Mouse (Mus musculus) embryonic facial prominence, embryonic 12.5 days (tissue): ENCODE data around the gene Mb21d2. TPM values are rescaled to one million over a fixed set of nuclear protein-coding genes. Genes with fewer than 3 reads are reported as not detected.

Experiments used
- ATAC-seq: fragments of 200-750 bp; cut with Nextera tagmentation; 2 replicates; pipeline ENCODE4 v1.8.0; 2017; ENCODE audit not compliant: insufficient number of reproducible peaks, insufficient read depth, low FRiP score, low TSS enrichment
- H3K27ac ChIP-seq: fragments of 300-500 bp; sonication (generic); 2 replicates; pipeline ENCODE4 v1.5.1; 2016; ENCODE audit warnings: mild to moderate bottlenecking
- H3K27me3 ChIP-seq: fragments of 300-500 bp; sonication (generic); 2 replicates; pipeline ENCODE4 v1.6.1; 2016; ENCODE audit warnings: mild to moderate bottlenecking, moderate library complexity
- H3K36me3 ChIP-seq: fragments of 300-500 bp; sonication (generic); 2 replicates; pipeline ENCODE4 v1.6.1; 2016; ENCODE audit warnings: mild to moderate bottlenecking
- H3K4me1 ChIP-seq: fragments of 300-500 bp; sonication (generic); 2 replicates; pipeline ENCODE4 v1.6.1; 2016
- H3K4me2 ChIP-seq: fragments of 300-500 bp; sonication (generic); replicated peaks from 2 replicates; pipeline ENCODE4 v1.6.1; 2016; ENCODE audit warnings: mild to moderate bottlenecking, moderate library complexity
- H3K4me3 ChIP-seq: fragments of 300-500 bp; sonication (generic); 2 replicates; pipeline ENCODE4 v1.5.1; 2016; ENCODE audit warnings: mild to moderate bottlenecking
- H3K9ac ChIP-seq: fragments of 300-500 bp; sonication (generic); 2 replicates; pipeline ENCODE4 v1.6.1; 2016; ENCODE audit warnings: mild to moderate bottlenecking, moderate library complexity
- H3K9me3 ChIP-seq: fragments of 300-500 bp; sonication (generic); 2 replicates; pipeline ENCODE4 v1.6.1; 2016; ENCODE audit warnings: mild to moderate bottlenecking, moderate library complexity
- WGBS: fragments of 180-500 bp; shearing (Covaris S2); methylation state at CpG from one replicate; pipeline ENCODE4 v1.1.7; 2016; 5-methylcytosine and 5-hydroxymethylcytosine counted together
- polyA plus RNA-seq: library from polyadenylated mRNA; unstranded; fragments of >200 nt; fragmentation: Nextera tagmentation; extraction: Ambion mirVana; gene quantifications from 2 replicates; pipeline ENCODE4 v1.2.1, GENCODE M21; 2016

Mb21d2 gene
- polyA plus RNA-seq, 1 experiment from 2014 or later = 10.4 TPM

DNA sequence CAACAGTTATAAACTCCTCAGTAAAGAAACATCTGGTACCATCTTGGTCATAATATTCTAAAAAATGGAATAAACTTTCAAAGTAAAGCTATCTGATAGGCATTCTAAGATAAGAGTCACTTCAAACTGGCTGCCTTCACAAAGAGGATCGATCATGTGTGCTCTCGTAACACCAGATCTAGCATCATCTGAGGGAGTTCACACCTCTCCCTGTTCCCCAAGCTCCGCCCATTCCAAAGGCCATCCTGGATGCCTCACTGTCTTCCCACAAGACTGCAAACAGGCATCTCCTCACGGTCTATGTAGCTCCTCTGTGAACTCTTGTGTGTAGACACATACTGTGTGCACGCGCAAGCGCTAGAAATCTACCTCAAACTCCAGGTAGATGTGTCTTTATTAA is 32.9 kb downstream of the Mb21d2 start:
- no peak overlapping the region for H3K4me2 ChIP-seq
- ATAC-seq = no peak
- no peak overlapping the region for H3K4me3 ChIP-seq
- H3K27me3 ChIP-seq = no peaks in the 10 kb centered on the region
- H3K27ac ChIP-seq = no peak overlapping the region
- H3K9me3 ChIP-seq = no peaks in the 10 kb centered on the region
- H3K36me3 ChIP-seq = no peaks in the 10 kb centered on the region
- no peak overlapping the region for H3K9ac ChIP-seq
- 94% methylated on average over 7 of the region's 7 CpGs for WGBS
- H3K4me1 ChIP-seq = peaks cover 25% of the 10 kb centered on the region

DNA sequence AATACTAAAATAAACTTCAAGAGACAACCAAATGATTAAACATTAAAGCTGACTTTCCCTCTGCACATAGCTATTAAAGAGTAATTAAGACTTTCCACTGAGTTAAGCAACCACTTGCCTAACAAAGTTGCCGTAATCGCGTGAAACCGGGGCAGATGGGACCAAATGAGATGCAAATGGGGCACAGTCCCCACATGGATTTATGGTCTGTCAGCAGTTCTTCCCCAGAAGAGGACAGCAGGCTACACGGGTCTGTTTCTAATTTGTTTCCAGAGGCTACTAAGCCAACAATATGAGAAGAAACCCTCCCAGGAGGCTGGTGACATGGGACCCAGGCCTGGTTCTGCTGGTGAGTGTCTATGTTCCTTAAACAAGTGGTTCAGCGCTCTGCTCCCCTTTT is 34.6 kb downstream of the Mb21d2 start:
- peaks cover 3% of the 10 kb centered on the region for H3K36me3 ChIP-seq
- H3K4me1 ChIP-seq = peaks cover 25% of the 10 kb centered on the region
- H3K9ac ChIP-seq = no peak overlapping the region
- no peak overlapping the region for H3K27ac ChIP-seq
- H3K9me3 ChIP-seq = peaks cover 2% of the 10 kb centered on the region
- no peak overlapping the region for H3K4me3 ChIP-seq
- WGBS = 56% methylated on average over 6 of the region's 6 CpGs
- ATAC-seq = no peak
- no peak overlapping the region for H3K4me2 ChIP-seq
- no peaks in the 10 kb centered on the region for H3K27me3 ChIP-seq

DNA sequence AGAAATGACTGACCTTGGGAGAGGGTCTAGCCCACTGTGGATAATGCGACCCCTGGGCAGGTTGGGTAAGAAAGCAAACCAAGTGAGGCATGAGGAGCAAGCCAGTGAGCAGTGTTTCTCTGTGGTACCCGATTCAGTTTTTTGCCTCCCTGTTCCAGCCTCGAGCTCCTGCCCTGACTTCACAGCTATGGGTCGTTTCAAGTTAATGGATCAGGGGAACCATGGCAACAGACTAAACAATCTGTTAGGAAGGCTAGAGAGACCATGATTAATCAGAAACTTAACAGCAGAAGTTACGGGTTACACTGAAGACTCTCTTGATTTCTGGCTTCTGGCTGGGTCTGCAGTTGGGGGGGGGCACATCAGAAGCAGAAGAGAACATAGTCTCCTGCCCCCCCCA is 36.2 kb downstream of the Mb21d2 start:
- ATAC-seq = no peak

DNA sequence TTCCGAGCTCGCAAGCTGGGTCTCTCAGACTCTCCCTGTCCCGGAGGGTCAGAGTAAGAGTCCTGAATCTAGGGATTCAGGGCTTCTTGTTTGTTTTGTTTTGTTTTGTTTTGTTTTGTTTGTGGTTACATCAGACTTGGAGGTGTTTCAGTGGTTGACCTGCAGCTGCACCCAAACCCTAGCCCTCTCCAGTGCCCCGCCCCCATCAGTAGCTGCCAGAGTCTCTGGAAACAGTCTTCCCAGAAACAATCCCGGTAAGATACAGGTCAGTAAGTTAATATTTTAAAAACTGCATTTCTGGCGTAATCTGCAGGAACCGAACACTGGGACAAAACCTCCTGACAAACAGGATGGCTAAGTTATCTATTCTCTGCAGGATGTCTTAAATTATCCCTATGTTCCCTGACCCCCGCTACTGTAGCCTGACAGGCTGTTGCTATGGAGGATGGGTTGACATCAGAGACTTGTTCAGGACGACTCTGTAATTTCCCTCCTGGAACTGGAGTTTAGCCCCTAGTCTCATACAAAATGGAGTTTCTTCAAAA is 43.2 kb downstream of the Mb21d2 start:
- Histone ChIP-seq H3K4me2 (no peak overlapping the region), H3K36me3 (peaks cover 6% of the 10 kb centered on the region), H3K9me3 (peaks cover 9% of the 10 kb centered on the region), H3K4me1 (peaks cover 39% of the 10 kb centered on the region), H3K27me3 (no peaks in the 10 kb centered on the region), H3K9ac (no peak overlapping the region), H3K27ac (0 out of 2 replicates have a peak overlapping the region, but pooled peaks have one; percentile 30), H3K4me3 (no peak overlapping the region)
- WGBS = 44% methylated on average over 9 of the region's 9 CpGs
- ATAC-seq = no peak

More for the DNA sequence above, 36.2 kb downstream of the Mb21d2 start:
- Histone ChIP-seq H3K4me3 (no peak overlapping the region), H3K4me2 (no peak overlapping the region), H3K4me1 (peaks cover 15% of the 10 kb centered on the region), H3K27me3 (no peaks in the 10 kb centered on the region), H3K9me3 (peaks cover 9% of the 10 kb centered on the region), H3K36me3 (peaks cover 6% of the 10 kb centered on the region), H3K27ac (no peak overlapping the region), H3K9ac (no peak overlapping the region)
- 35% methylated on average over 5 of the region's 5 CpGs for WGBS

GRCm38 (mm10) chr16:28885474-28885873 is 44.0 kb downstream of the Mb21d2 start:
- H3K4me1 ChIP-seq = peaks cover 47% of the 10 kb centered on the region
- H3K27me3 ChIP-seq = no peaks in the 10 kb centered on the region
- ATAC-seq = no peak
- H3K4me3 ChIP-seq = no peak overlapping the region
- no peak overlapping the region for H3K4me2 ChIP-seq
- 74% methylated on average over 8 of the region's 8 CpGs for WGBS
- peaks cover 9% of the 10 kb centered on the region for H3K9me3 ChIP-seq
- no peak overlapping the region for H3K27ac ChIP-seq
- no peak overlapping the region for H3K9ac ChIP-seq
- H3K36me3 ChIP-seq = peaks cover 6% of the 10 kb centered on the region

- H3K9ac ChIP-seq = no peak overlapping the region
- H3K27me3 ChIP-seq = no peaks in the 10 kb centered on the region
- H3K27ac ChIP-seq = no peak overlapping the region
- 81% methylated on average over 5 of the region's 5 CpGs for WGBS
- H3K36me3 ChIP-seq = peaks cover 2% of the 10 kb centered on the region
- H3K4me3 ChIP-seq = no peak overlapping the region
- H3K4me2 ChIP-seq = no peak overlapping the region
- H3K9me3 ChIP-seq = peaks cover 5% of the 10 kb centered on the region; the same call in 1 of the 2 replicates
- H3K4me1 ChIP-seq = peaks cover 55% of the 10 kb centered on the region
- ATAC-seq = no peak
Measured at GRCm38 (mm10) chr16:28884661-28885060, 44.8 kb downstream of the Mb21d2 start.

DNA sequence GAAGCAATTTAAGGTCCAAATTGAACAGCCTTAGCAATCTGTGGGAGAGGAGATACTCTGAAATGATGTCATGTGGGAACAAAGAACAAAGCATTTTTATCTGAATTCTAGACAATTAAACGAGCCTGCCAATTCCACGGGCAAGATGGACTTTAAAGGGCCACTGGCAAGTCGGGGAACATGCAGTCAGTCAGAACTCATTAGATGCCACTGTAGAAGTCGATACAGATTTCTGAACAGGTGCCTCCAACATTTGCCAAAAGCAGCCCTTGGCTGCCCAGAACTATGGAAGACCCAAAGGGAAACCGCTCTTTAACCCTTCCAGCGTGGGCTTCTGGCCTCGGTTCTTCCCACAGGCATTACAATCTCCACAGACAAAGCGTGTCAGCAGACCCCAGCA is 45.8 kb downstream of the Mb21d2 start:
- no peaks in the 10 kb centered on the region for H3K36me3 ChIP-seq

GRCm38 (mm10) chr16:28882687-28883428 is 46.6 kb downstream of the Mb21d2 start:
- ATAC-seq = no peak
- Histone ChIP-seq H3K36me3 (no peaks in the 10 kb centered on the region), H3K4me1 (peaks cover 55% of the 10 kb centered on the region), H3K9me3 (no peaks in the 10 kb centered on the region), H3K27me3 (no peaks in the 10 kb centered on the region), H3K4me2 (no peak overlapping the region), H3K4me3 (no peak overlapping the region), H3K9ac (no peak overlapping the region), H3K27ac (no peak overlapping the region)
- 66% methylated on average over 21 of the region's 21 CpGs for WGBS

More for the DNA sequence above, 45.8 kb downstream of the Mb21d2 start:
- H3K4me2 ChIP-seq = no peak overlapping the region
- H3K9ac ChIP-seq = no peak overlapping the region
- no peak overlapping the region for H3K27ac ChIP-seq
- peaks cover 55% of the 10 kb centered on the region for H3K4me1 ChIP-seq
- 78% methylated on average over 8 of the region's 8 CpGs for WGBS
- no peak overlapping the region for H3K4me3 ChIP-seq
- no peak for ATAC-seq
- no peaks in the 10 kb centered on the region for H3K27me3 ChIP-seq
- H3K9me3 ChIP-seq = no peaks in the 10 kb centered on the region

- 68% methylated on average over 8 of the region's 8 CpGs for WGBS
- H3K4me1 ChIP-seq = peaks cover 56% of the 10 kb centered on the region
- no peaks in the 10 kb centered on the region for H3K27me3 ChIP-seq
Measured at GRCm38 (mm10) chr16:28881787-28882186, 47.7 kb downstream of the Mb21d2 start.

DNA sequence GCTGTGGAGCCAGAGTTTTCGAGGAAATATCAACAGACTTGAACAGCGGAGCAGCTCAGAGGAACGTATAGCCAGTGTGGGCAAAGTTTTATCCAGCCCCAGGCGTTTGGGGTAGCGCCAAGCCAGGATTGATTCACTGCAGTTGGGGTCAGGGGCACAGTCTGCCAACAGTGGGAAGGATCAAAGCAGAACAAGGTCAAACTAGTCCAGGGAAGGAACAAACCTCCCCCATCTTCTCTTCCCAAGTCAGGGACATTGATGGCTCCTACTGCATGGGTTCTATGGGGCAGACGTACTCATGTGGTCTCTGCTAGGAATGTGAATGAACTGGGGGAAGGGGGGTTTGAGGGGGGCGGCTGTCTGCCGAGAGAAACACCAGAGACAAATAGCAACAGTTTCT is 48.7 kb downstream of the Mb21d2 start:
- Histone ChIP-seq H3K27ac (0 out of 2 replicates have a peak overlapping the region, but pooled peaks have one; percentile 13), H3K4me2 (0 out of 2 replicates have a peak overlapping the region, but pooled peaks have one; percentile 2), H3K4me3 (no peak overlapping the region), H3K9ac (no peak overlapping the region), H3K36me3 (no peaks in the 10 kb centered on the region), H3K4me1 (peaks cover 50% of the 10 kb centered on the region), H3K27me3 (no peaks in the 10 kb centered on the region), H3K9me3 (no peaks in the 10 kb centered on the region)
- peak; percentile 44; the same call in 1 of the 2 replicates for ATAC-seq
- 29% methylated on average over 8 of the region's 8 CpGs for WGBS

More at GRCm38 (mm10) chr16:28881787-28882186, 47.7 kb downstream of the Mb21d2 start:
- H3K27ac ChIP-seq = no peak overlapping the region
- H3K9ac ChIP-seq = no peak overlapping the region
- no peaks in the 10 kb centered on the region for H3K9me3 ChIP-seq
- H3K4me2 ChIP-seq = no peak overlapping the region
- no peak for ATAC-seq
- no peaks in the 10 kb centered on the region for H3K36me3 ChIP-seq
- H3K4me3 ChIP-seq = no peak overlapping the region

DNA sequence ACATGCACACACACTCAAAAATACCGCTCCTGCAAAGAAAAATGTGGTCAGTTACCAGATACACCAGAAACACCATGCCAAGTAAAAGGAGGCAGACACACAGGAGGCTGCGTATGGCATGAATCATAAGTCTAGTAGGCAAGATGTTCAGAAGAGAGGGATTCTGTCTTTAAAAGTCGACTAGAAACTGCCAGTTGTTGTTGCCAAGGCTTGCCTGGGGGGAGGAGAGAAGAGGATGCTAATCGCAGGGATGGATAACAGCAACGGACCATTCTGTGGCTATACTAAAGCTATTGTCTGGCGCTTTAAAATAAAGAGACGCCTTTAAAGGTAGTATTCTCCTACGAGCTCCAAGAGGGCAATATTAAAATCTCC is 49.2 kb downstream of the Mb21d2 start:
- Histone ChIP-seq H3K27ac (0 out of 2 replicates have a peak overlapping the region, but pooled peaks have one; percentile 13), H3K36me3 (no peaks in the 10 kb centered on the region), H3K4me3 (no peak overlapping the region), H3K27me3 (no peaks in the 10 kb centered on the region), H3K4me1 (peaks cover 50% of the 10 kb centered on the region), H3K9me3 (no peaks in the 10 kb centered on the region), H3K4me2 (no peak overlapping the region), H3K9ac (no peak overlapping the region)
- WGBS = 59% methylated on average over 8 of the region's 8 CpGs
- ATAC-seq = no peak

- H3K27me3 ChIP-seq = no peaks in the 10 kb centered on the region
- no peak overlapping the region for H3K4me3 ChIP-seq
- WGBS = 85% methylated on average over 12 of the region's 12 CpGs
- no peaks in the 10 kb centered on the region for H3K36me3 ChIP-seq
- no peak overlapping the region for H3K27ac ChIP-seq
- ATAC-seq = no peak
- H3K9me3 ChIP-seq = no peaks in the 10 kb centered on the region
- H3K4me1 ChIP-seq = peaks cover 50% of the 10 kb centered on the region
- no peak overlapping the region for H3K4me2 ChIP-seq
- no peak overlapping the region for H3K9ac ChIP-seq
Measured at GRCm38 (mm10) chr16:28879636-28880306, 49.7 kb downstream of the Mb21d2 start.
